Mouse (Mus musculus) liver, adult 2 months (tissue): Measurements from ENCODE around the gene Ampd3.

ENCODE experiments used
- CTCF ChIP-seq: fragments of 200-500 bp; IDR thresholded peaks from 2 replicates; pipeline ENCODE4 v1.5.1; 2011; ENCODE audit warnings: low read depth, low read length, control low read depth
- POLR2A ChIP-seq: fragments of 200-500 bp; IDR thresholded peaks from 2 replicates; pipeline ENCODE4 v1.6.1; 2011; ENCODE audit warnings: low read length, control low read depth; ENCODE audit not compliant: insufficient read depth; ENCODE audit errors: extremely low read depth

DNA sequence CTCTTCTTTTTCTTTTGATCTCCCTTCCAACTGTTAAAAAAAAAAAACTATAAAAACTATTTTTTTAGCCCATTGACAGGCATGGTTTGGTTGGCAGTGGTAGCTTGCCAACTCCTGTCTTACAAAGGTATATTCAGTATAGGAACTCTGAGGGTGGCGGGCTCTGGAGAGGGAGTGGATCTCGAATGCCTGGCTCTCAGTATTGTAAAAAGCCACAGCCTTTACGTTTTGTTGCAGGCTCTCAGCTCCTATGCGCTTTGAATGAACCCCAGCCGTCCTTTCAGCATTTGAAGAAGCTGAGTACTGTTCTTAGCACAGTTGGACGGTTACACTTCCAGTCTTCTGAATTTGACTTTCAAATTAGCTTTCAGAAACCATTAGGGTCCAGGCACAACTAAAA lies 38.7 kb upstream of the Ampd3 start:
- TF ChIP-seq POLR2A = no peak
- TF ChIP-seq CTCF = no peak
